ENCODE assay signal across 10 mouse cellular contexts in genomic region chr3:127893902-127894301, GRCm38 (mm10). TPM values are rescaled to one million over a fixed set of nuclear protein-coding genes. Genes with fewer than 3 reads are reported as not detected.
DNase-seq lines count a peak whose midpoint lies in the region; ATAC-seq and TF ChIP-seq lines count a peak whose summit lies in the region.
"Had no signal": no experiment of that assay in that cellular context is flagged by ENCODE, and none has a peak within 500 bp of the region (broad histone marks: within the 10 kb centered on the region; RNA-seq: fewer than 3 reads in every experiment).

No protein-coding gene starts in this region.

- no peak for TF ChIP-seq POLR2A in limb, embryonic 14.5 days (IDR thresholded peaks at IDR 0.05; ENCODE audit: borderline replicate concordance, extremely low read depth, insufficient read depth, insufficient read length)

- no peak for TF ChIP-seq EP300 in lung, postnatal 0 days (IDR thresholded peaks at IDR 0.05)

- H3K36me3 ChIP-seq in lung, postnatal 0 days (ENCODE audit: insufficient read depth, low read length) = no peaks in the 10 kb centered on the region
- H3K36me3 ChIP-seq in limb, embryonic 14.5 days (ENCODE audit: control insufficient read depth, insufficient read depth, low read length) = no peaks in the 10 kb centered on the region

- 79% methylated on average over 7 of the region's 7 CpGs for whole genome bisulfite sequencing in lung, postnatal 0 days
- 76% methylated on average over 7 of the region's 7 CpGs for WGBS in limb, embryonic 14.5 days

- no peak overlapping the region for H3K4me2 ChIP-seq in lung, postnatal 0 days (replicated peaks; ENCODE audit: low read depth, low read length)
- no peak overlapping the region for H3K4me2 ChIP-seq in limb, embryonic 14.5 days (replicated peaks; ENCODE audit: low read depth, low read length, severe bottlenecking)

- DNase-seq in lung, postnatal 25 days (ENCODE audit: low spot score) = peak; percentile 20
- DNase-seq in lung, postnatal 0 days (ENCODE audit: low spot score) = no peak
- DNase-seq in c-Kit-negative CD71-positive TER-119-positive erythroid progenitor cells, embryonic 14.5 days (ENCODE audit: low read depth, low spot score) = peak; percentile 60
- DNase-seq in limb, embryonic 14.5 days (ENCODE audit: low spot score) = peak; percentile 6
- DNase-seq in spleen, postnatal 36 days (ENCODE audit: low spot score in 2 of 2) = peak; percentile 52 to 64
- no peak for DNase-seq in layer of hippocampus, postnatal 14 days (ENCODE audit: low spot score in 2 of 2)
- DNase-seq in adrenal gland, postnatal 4 days (ENCODE audit: low spot score in 2 of 2) = no peak
- DNase-seq in thymus, postnatal 10 days (ENCODE audit: low spot score in 2 of 2) = no peak
- DNase-seq: right cerebral cortex, adult 18-20 months had no signal

- no peak overlapping the region for H3K27ac ChIP-seq in lung, postnatal 0 days (ENCODE audit: low read length)
- H3K27ac ChIP-seq in limb, embryonic 14.5 days (replicated peaks; ENCODE audit: low read depth, low read length) = no peak overlapping the region

- ATAC-seq in lung, postnatal 0 days = no peak
- no peak for ATAC-seq in limb, embryonic 14.5 days (ENCODE audit: low FRiP score, low read depth)
- ATAC-seq: midbrain, embryonic 16.5 days had no signal

- no peaks in the 10 kb centered on the region for H3K9me3 ChIP-seq in lung, postnatal 0 days (ENCODE audit: low read length)
- no peaks in the 10 kb centered on the region for H3K9me3 ChIP-seq in limb, embryonic 14.5 days (ENCODE audit: control insufficient read depth, low read length)

- H3K4me1 ChIP-seq in lung, postnatal 0 days (ENCODE audit: insufficient read depth, low read depth, low read length) = no peaks in the 10 kb centered on the region
- no peaks in the 10 kb centered on the region for H3K4me1 ChIP-seq in limb, embryonic 14.5 days (ENCODE audit: control insufficient read depth, insufficient read depth, low read length)

- H3K4me3 ChIP-seq in lung, postnatal 0 days (ENCODE audit: low read depth, low read length) = no peak overlapping the region
- H3K4me3 ChIP-seq in limb, embryonic 14.5 days (replicated peaks; ENCODE audit: low read length) = no peak overlapping the region

- TF ChIP-seq CTCF in lung, postnatal 0 days (IDR thresholded peaks at IDR 0.05) = no peak

- no peak overlapping the region for H3K9ac ChIP-seq in lung, postnatal 0 days (replicated peaks; ENCODE audit: low read depth)
- no peak overlapping the region for H3K9ac ChIP-seq in limb, embryonic 14.5 days (ENCODE audit: low read depth, low read length, severe bottlenecking)

- H3K27me3 ChIP-seq in lung, postnatal 0 days (replicated peaks; ENCODE audit: insufficient read depth, low read length) = no peaks in the 10 kb centered on the region
- peaks cover 19% of the 10 kb centered on the region; the same call in 1 of the 2 replicates for H3K27me3 ChIP-seq in limb, embryonic 14.5 days (ENCODE audit: control insufficient read depth, insufficient read depth, low read length)

RNA-seq across cellular contexts. Expression of gene Fam241a, which starts 2.2 kb away (rescaled TPM):
- 22.5 and 23.1 TPM in 2 replicates for polyA plus RNA-seq in lung, postnatal 0 days (2015; fragmentation: Nextera tagmentation; extraction: Ambion mirVana)
- 5.4 and 6.3 TPM in 2 replicates for polyA plus RNA-seq in limb, embryonic 14.5 days (2012; rRNA removed)
- 11.7 and 12.2 TPM in 2 replicates for polyA plus RNA-seq in limb, embryonic 14.5 days (2014; fragmentation: Nextera tagmentation; extraction: Ambion mirVana)
- total RNA-seq in layer of hippocampus, postnatal 14 days (2021) = 1 to 10 TPM; 3.5 to 4.9 TPM
- 1 to 10 TPM; 4.7 to 6.5 TPM for total RNA-seq in adrenal gland, postnatal 4 days (2021)

RNA-seq across cellular contexts. Expression of gene Ap1ar, which starts 56.6 kb away (rescaled TPM):
- polyA plus RNA-seq in lung, postnatal 0 days (2015; fragmentation: Nextera tagmentation; extraction: Ambion mirVana) = 24.7 and 25.7 TPM in 2 replicates
- polyA plus RNA-seq in limb, embryonic 14.5 days (2012; rRNA removed) = 38.2 and 39.0 TPM in 2 replicates
- polyA plus RNA-seq in limb, embryonic 14.5 days (2014; fragmentation: Nextera tagmentation; extraction: Ambion mirVana) = 43.1 and 50.6 TPM in 2 replicates
- total RNA-seq in layer of hippocampus, postnatal 14 days (2021) = 10 to 100 TPM; 67.6 to 68.7 TPM
- total RNA-seq in adrenal gland, postnatal 4 days (2021) = 10 to 100 TPM; 31.3 to 40.7 TPM

Comparison
In these comparisons a context has a peak if more than half of its experiments do, and no peak if none do; other contexts are left out.
1. DNase-seq: peak in lung, postnatal 25 days (single experiment), c-Kit-negative CD71-positive TER-119-positive erythroid progenitor cells, embryonic 14.5 days (single experiment), limb, embryonic 14.5 days (single experiment) and spleen, postnatal 36 days (2 of 2); none in lung, postnatal 0 days (single experiment), layer of hippocampus, postnatal 14 days (0 of 2), adrenal gland, postnatal 4 days (0 of 2) and thymus, postnatal 10 days (0 of 2).